Mouse (Mus musculus): Measurements from ENCODE around the gene Ctnnal1.

The Ctnnal1 gene

DNA sequence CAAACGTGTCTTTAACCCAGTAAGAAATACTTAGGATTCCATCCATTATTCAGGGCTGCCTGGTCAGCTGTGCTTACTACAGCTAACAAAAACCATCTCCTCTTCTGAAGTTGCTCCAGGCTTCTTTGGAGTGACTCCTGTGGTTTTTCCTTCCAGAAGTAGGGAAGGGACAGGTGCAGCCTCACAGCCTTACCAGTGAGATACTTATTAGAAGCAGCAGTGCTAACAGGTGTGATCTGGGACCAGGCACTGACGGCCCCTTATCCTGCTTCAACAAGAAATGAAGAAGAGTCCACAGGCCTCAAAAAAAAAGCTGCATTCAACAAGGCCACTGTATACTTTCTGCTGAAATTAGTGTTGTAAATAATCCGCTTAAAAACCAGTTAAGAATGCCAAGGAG, 53.3 kb downstream of the Ctnnal1 start:
- DNase-seq (ENCODE audit: inconsistent age in 2 of 2, low spot score in 1 of 2) = no peak

DNA sequence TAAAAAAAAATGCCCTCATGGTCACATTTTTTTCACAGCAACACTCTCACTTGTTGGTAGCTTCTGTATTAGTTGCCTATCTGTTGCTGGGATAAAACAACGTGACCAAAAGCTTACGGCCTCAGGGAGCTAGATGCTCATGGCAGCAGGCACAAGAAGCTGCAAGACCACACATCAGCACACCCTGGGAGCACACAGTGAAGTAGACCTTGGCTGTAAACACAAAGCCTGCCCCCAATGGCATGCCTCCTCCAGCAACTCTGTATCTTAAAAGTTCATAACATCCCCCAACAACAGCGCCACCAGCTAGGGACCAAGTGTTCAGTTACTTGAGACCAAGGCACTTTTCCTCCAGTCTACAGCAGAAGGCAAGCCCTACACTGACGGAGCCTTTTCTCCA, 55.9 kb downstream of the Ctnnal1 start:
- DNase-seq (ENCODE audit: inconsistent age in 2 of 2, low spot score in 1 of 2) = no peak

DNA sequence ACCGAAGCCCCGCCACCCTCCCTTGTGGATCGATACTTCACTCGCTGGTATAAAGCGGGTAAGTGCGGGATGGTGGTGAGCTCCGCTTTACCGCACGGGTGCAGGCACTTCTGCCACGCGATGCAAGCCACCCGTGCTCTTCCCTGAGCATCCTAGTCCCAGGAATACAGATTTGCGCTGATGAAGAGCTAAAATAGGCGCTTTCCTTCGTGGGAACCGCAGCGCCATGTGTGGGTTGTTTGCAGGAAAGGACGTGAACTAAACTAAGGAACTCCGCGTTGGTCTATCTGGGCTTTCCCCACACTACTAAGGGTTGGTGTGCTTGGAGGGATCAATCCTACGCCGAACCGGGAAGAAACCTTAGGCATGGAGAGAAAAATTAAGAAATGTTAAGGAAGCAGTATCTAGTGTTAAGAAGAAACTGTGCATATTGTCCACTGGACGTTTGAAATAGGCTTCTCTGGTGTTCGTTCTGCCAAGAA, 62.3 kb downstream of the Ctnnal1 start:
- no peak for DNase-seq (ENCODE audit: inconsistent age in 2 of 2, low spot score in 1 of 2)

DNA sequence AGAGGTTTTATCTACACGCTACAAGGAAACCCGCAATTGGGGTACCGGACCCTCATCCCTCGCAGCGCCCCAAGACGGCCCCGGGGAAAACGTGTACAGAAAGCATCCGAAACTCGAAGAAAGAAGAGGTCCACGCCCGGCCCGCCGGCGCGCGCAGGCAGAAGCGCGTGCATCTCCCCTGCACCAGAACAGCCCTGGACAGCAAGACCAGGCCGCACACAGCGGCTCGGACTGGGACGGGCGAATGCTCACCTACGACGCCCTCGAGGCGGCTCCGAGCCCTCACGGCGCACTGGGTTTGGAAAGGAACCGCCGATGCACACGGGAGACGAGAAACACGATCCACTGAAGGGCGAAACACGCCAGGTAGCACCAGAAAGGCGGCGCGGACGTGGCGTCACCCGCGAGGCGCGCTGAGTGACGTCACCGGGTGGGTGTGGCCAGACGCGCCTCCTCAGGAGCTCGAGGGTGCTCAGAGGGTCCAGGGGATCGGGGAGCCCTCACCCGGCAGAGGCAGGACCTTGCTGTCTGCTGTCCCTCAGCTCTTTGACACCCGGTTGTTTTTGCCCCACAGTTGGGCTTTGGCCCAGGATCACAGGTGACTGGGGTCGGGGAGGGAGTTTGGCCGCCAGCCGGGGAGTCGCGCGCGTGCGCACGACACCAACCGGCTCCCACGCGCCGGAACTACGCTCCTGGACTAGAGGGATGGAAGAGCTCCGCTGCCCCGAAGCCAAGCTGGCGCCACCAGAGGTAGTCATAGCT, 62.9 kb downstream of the Ctnnal1 start, which contains the start of the genes Elp1 and Fam206a:
TSS of gene Elp1 (minus strand) at position 425 of the 762 bp plus-strand sequence.
TSS of gene Fam206a (plus strand) at position 439 of the 762 bp plus-strand sequence.
- peak; percentile 95 to 100 for DNase-seq (ENCODE audit: inconsistent age in 2 of 2, low spot score in 1 of 2)

DNA sequence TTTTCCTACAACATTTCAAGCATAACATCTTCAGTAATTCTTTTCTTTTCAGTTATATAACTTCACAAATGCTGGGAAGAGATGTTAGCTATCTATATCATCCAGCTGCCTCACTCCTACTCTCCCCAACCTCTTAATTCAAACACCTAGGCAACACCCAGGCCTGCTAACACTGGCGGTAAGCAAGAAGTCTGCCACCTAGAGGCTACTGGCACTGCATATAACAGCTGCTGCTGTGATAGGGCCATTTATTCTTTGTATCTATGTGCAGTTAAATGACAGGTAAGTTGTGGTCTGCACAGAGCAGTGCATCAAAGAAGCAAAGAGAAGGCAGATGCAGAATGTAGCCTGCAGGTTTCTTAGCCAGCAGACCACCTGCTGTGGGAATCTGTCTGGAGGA, 73.6 kb downstream of the Ctnnal1 start:
- no peak for DNase-seq (ENCODE audit: inconsistent age in 2 of 2, low spot score in 1 of 2)

DNA sequence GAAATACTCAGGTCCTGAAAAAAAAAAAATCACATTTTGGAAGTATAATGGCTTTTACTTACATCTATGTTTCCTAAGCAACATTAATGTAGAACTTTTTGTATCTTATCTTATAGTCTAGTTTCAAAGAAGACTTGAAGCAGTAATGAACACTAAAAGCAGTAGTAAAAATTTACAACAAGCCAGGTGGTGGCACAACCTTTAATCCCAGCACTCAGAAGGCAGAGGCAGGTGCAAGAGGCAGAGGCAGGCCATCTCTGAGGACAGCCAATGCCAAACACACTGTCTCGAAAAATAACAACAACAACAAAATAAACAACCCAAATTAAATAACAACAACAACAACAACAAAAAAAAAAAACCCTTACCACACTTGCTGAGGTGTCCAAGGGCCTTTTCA, 93.9 kb downstream of the Ctnnal1 start:
- DNase-seq (ENCODE audit: inconsistent age in 2 of 2, low spot score in 1 of 2) = no peak

DNA sequence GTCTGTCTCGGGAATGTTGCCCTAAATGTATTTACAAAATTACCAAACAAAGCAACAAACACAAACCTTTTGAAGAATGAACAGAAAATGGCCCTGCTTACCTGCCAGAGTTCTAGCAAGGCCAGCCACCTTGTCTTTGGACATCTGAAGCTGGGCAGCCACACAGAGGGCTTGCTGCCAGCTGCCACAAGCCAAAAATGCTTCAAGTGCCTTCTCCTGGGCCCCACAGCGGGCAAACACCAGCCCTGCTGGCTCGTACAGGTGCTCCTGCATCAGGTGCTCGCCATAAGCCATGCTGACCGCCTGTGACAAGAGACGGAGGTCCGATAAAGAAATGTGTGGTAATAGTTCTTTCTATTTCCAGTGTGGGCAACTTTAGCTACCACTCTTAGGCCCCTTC, 96.1 kb downstream of the Ctnnal1 start:
- no peak for DNase-seq (ENCODE audit: inconsistent age in 2 of 2, low spot score in 1 of 2)

DNA sequence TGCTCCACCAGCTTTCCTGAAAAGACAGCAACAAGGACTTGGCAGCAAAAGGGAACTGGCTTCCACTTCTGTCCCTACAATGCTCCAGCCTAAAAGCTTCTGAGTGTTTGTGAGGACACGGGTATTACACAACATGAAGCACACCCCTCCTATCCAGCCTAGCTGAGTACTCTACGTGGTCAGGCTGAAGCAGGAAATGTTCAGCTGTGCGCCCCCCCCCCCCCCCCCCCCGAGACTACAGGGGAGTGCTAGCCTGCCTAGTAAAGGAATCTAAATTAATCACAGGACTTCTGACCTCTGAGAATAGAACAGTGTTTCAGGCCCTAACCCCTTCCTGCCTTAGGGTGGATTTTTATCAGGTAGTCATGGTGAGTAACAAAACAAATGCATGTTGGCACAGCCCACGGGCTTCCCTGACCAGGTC, 97.1 kb downstream of the Ctnnal1 start:
- DNase-seq (ENCODE audit: inconsistent age in 2 of 2, low spot score in 1 of 2) = no peak
